18 mouse cellular contexts compared by ENCODE assay signal in genomic region chr9:60250403-60250802, GRCm38 (mm10).
DNase-seq lines count a peak whose midpoint lies in the region; ATAC-seq and TF ChIP-seq lines count a peak whose summit lies in the region.
"Had no signal": no experiment of that assay in that cellular context is flagged by ENCODE, and none has a peak within 500 bp of the region (broad histone marks: within the 10 kb centered on the region; RNA-seq: fewer than 3 reads in every experiment).

No protein-coding gene starts in this region.

- ATAC-seq in liver, embryonic 12.5 days, result peak; percentile 59; the same call in 1 of the 2 replicates
- no peak for ATAC-seq in liver, postnatal 0 days
- peak; percentile 66 for ATAC-seq in liver, embryonic 13.5 days (ENCODE audit: low read depth)
- ATAC-seq in liver, embryonic 14.5 days (ENCODE audit: insufficient read depth), result peak; percentile 65
- ATAC-seq: forebrain, embryonic 13.5 days; forebrain, embryonic 15.5 days had no signal

- H3K9me3 ChIP-seq in liver, embryonic 12.5 days (replicated peaks), result no peaks in the 10 kb centered on the region
- no peaks in the 10 kb centered on the region for H3K9me3 ChIP-seq in liver, postnatal 0 days (ENCODE audit: low read length)
- H3K9me3 ChIP-seq in liver, embryonic 13.5 days (replicated peaks), result no peaks in the 10 kb centered on the region
- H3K9me3 ChIP-seq in liver, embryonic 14.5 days (ENCODE audit: control insufficient read depth, low read length), result no peaks in the 10 kb centered on the region
- H3K9me3 ChIP-seq: embryonic facial prominence, embryonic 10.5 days; embryonic facial prominence, embryonic 12.5 days; forebrain, embryonic 13.5 days; forebrain, embryonic 15.5 days had no signal

- H3K27me3 ChIP-seq in liver, embryonic 12.5 days (replicated peaks), result no peaks in the 10 kb centered on the region
- no peaks in the 10 kb centered on the region for H3K27me3 ChIP-seq in liver, postnatal 0 days (ENCODE audit: insufficient read depth, low read length)
- no peaks in the 10 kb centered on the region for H3K27me3 ChIP-seq in liver, embryonic 13.5 days
- H3K27me3 ChIP-seq in liver, embryonic 14.5 days (ENCODE audit: control insufficient read depth, insufficient read depth, low read length), result no peaks in the 10 kb centered on the region
- H3K27me3 ChIP-seq: embryonic facial prominence, embryonic 12.5 days; forebrain, embryonic 15.5 days had no signal

- TF ChIP-seq CTCF in liver, postnatal 0 days (IDR thresholded peaks at IDR 0.05; ENCODE audit: low read depth), result no peak
- TF ChIP-seq CTCF in liver, embryonic 14.5 days (IDR thresholded peaks at IDR 0.05; ENCODE audit: low read depth), result no peak

- DNase-seq in liver, postnatal 0 days, result no peak
- no peak for DNase-seq in liver, embryonic 13.5 days
- no peak for DNase-seq in liver, embryonic 14.5 days (ENCODE audit: low read depth in 3 of 3, low spot score in 3 of 3)
- DNase-seq in adrenal gland, adult 8-10 months, result no peak
- DNase-seq in kidney, postnatal 4 days, result no peak
- DNase-seq: adrenal gland, adult 2 months; adrenal gland, postnatal 14 days; adrenal gland, postnatal 36 days; cerebellum, adult 11-12 months; cerebellum, adult 2 months; cerebellum, adult 9-10 months; cerebellum, postnatal 10 days; cerebellum, postnatal 25 days had no signal

- H3K27ac ChIP-seq in liver, embryonic 12.5 days, result no peak overlapping the region
- no peak overlapping the region for H3K27ac ChIP-seq in liver, postnatal 0 days (ENCODE audit: low read depth)
- no peak overlapping the region for H3K27ac ChIP-seq in liver, embryonic 13.5 days
- no peak overlapping the region for H3K27ac ChIP-seq in liver, embryonic 14.5 days
- H3K27ac ChIP-seq: embryonic facial prominence, embryonic 10.5 days; embryonic facial prominence, embryonic 12.5 days; forebrain, embryonic 13.5 days; forebrain, embryonic 15.5 days had no signal

- H3K4me2 ChIP-seq in liver, embryonic 12.5 days, result no peak overlapping the region
- no peak overlapping the region for H3K4me2 ChIP-seq in liver, postnatal 0 days (ENCODE audit: low read depth, low read length)
- H3K4me2 ChIP-seq in liver, embryonic 13.5 days, result no peak overlapping the region
- H3K4me2 ChIP-seq in liver, embryonic 14.5 days (ENCODE audit: low read depth), result no peak overlapping the region
- H3K4me2 ChIP-seq: embryonic facial prominence, embryonic 12.5 days; forebrain, embryonic 13.5 days; forebrain, embryonic 15.5 days had no signal

- peaks cover 11% of the 10 kb centered on the region for H3K4me1 ChIP-seq in liver, embryonic 12.5 days
- H3K4me1 ChIP-seq in liver, postnatal 0 days (ENCODE audit: insufficient read depth), result no peaks in the 10 kb centered on the region
- peaks cover 12% of the 10 kb centered on the region for H3K4me1 ChIP-seq in liver, embryonic 13.5 days (replicated peaks)
- peaks cover 0 to 5% of the 10 kb centered on the region in 2 experiments; a peak in 2 of 4 replicates for H3K4me1 ChIP-seq in liver, embryonic 14.5 days (replicated peaks; ENCODE audit: control insufficient read depth in 2 of 2, insufficient read depth in 2 of 2, low read length in 1 of 2)
- H3K4me1 ChIP-seq: embryonic facial prominence, embryonic 10.5 days; embryonic facial prominence, embryonic 12.5 days; forebrain, embryonic 13.5 days; forebrain, embryonic 15.5 days had no signal

- H3K9ac ChIP-seq in liver, embryonic 12.5 days, result no peak overlapping the region
- H3K9ac ChIP-seq in liver, postnatal 0 days (replicated peaks), result no peak overlapping the region
- H3K9ac ChIP-seq in liver, embryonic 13.5 days, result no peak overlapping the region
- no peak overlapping the region for H3K9ac ChIP-seq in liver, embryonic 14.5 days (replicated peaks)
- H3K9ac ChIP-seq: embryonic facial prominence, embryonic 12.5 days; forebrain, embryonic 13.5 days; forebrain, embryonic 15.5 days had no signal

- no peaks in the 10 kb centered on the region for H3K36me3 ChIP-seq in liver, embryonic 12.5 days
- H3K36me3 ChIP-seq in liver, postnatal 0 days (replicated peaks; ENCODE audit: insufficient read depth, low read length), result no peaks in the 10 kb centered on the region
- H3K36me3 ChIP-seq in liver, embryonic 13.5 days, result no peaks in the 10 kb centered on the region
- no peaks in the 10 kb centered on the region for H3K36me3 ChIP-seq in liver, embryonic 14.5 days (replicated peaks; ENCODE audit: control insufficient read depth, insufficient read depth, low read depth)
- H3K36me3 ChIP-seq: embryonic facial prominence, embryonic 10.5 days; embryonic facial prominence, embryonic 12.5 days; forebrain, embryonic 15.5 days had no signal

- TF ChIP-seq EP300 in liver, postnatal 0 days (IDR thresholded peaks at IDR 0.05; ENCODE audit: low read depth), result no peak
- no peak for TF ChIP-seq EP300 in liver, embryonic 14.5 days (IDR thresholded peaks at IDR 0.05; ENCODE audit: low read depth)

- no peak overlapping the region for H3K4me3 ChIP-seq in liver, embryonic 12.5 days
- no peak overlapping the region for H3K4me3 ChIP-seq in liver, postnatal 0 days (ENCODE audit: low read depth, low read length)
- H3K4me3 ChIP-seq in liver, embryonic 13.5 days (replicated peaks), result no peak overlapping the region
- H3K4me3 ChIP-seq in liver, embryonic 14.5 days (ENCODE audit: insufficient read depth in 1 of 2, low read depth in 2 of 2, low read length in 2 of 2), result no peak overlapping the region
- H3K4me3 ChIP-seq: embryonic facial prominence, embryonic 10.5 days; embryonic facial prominence, embryonic 12.5 days; forebrain, embryonic 13.5 days; forebrain, embryonic 15.5 days had no signal
